In genomic region chr13:63322756-63323155, GRCm38 (mm10) we compare ENCODE assay signal across 15 mouse cellular contexts.
DNase-seq lines count a peak whose midpoint lies in the region; ATAC-seq and TF ChIP-seq lines count a peak whose summit lies in the region.
"Had no signal": no experiment of that assay in that cellular context is flagged by ENCODE, and none has a peak within 500 bp of the region (broad histone marks: within the 10 kb centered on the region; RNA-seq: fewer than 3 reads in every experiment).

No protein-coding gene starts in this region.

- H3K4me3 ChIP-seq in heart, embryonic 10.5 days, result no peak overlapping the region
- no peak overlapping the region for H3K4me3 ChIP-seq in kidney, postnatal 0 days (replicated peaks; ENCODE audit: low read depth, low read length)
- H3K4me3 ChIP-seq in embryonic facial prominence, embryonic 10.5 days, result no peak overlapping the region
- no peak overlapping the region for H3K4me3 ChIP-seq in limb, embryonic 12.5 days (replicated peaks)
- H3K4me3 ChIP-seq in forebrain, postnatal 0 days (ENCODE audit: low read depth, low read length), result no peak overlapping the region
- H3K4me3 ChIP-seq: erythroblast, embryonic 14.5 days; hindbrain, embryonic 15.5 days had no signal

- DNase-seq in heart, embryonic 10.5 days (ENCODE audit: low spot score), result no peak
- DNase-seq in heart, postnatal 36 days, result no peak
- DNase-seq in kidney, postnatal 0 days (ENCODE audit: low spot score), result no peak
- no peak for DNase-seq in kidney, adult 8-10 months
- no peak for DNase-seq in embryonic facial prominence, embryonic 10.5 days (ENCODE audit: low spot score)
- no peak for DNase-seq in forebrain, postnatal 0 days
- DNase-seq: cerebellum, postnatal 10 days; gastrocnemius, postnatal 10 days; kidney, adult 9 months; thymus, postnatal 14 days had no signal

- 88% methylated on average over 6 of the region's 6 CpGs for WGBS in heart, embryonic 10.5 days
- 74% methylated on average over 6 of the region's 6 CpGs for WGBS in kidney, postnatal 0 days
- 86% methylated on average over 6 of the region's 6 CpGs for WGBS in embryonic facial prominence, embryonic 10.5 days
- WGBS in limb, embryonic 12.5 days, result 90% methylated on average over 6 of the region's 6 CpGs
- WGBS in forebrain, postnatal 0 days, result 82% methylated on average over 6 of the region's 6 CpGs

- no peak overlapping the region for H3K9ac ChIP-seq in kidney, postnatal 0 days (ENCODE audit: low read depth, low read length)
- no peak overlapping the region for H3K9ac ChIP-seq in limb, embryonic 12.5 days (replicated peaks)
- H3K9ac ChIP-seq in forebrain, postnatal 0 days, result no peak overlapping the region
- H3K9ac ChIP-seq: hindbrain, embryonic 15.5 days; liver, embryonic 14.5 days had no signal

- no peak overlapping the region for H3K4me2 ChIP-seq in kidney, postnatal 0 days (ENCODE audit: low read length)
- no peak overlapping the region for H3K4me2 ChIP-seq in limb, embryonic 12.5 days
- H3K4me2 ChIP-seq in forebrain, postnatal 0 days (ENCODE audit: low read depth), result no peak overlapping the region
- H3K4me2 ChIP-seq: hindbrain, embryonic 15.5 days had no signal

- 0 out of 2 replicates have a peak overlapping the region, but pooled peaks have one; percentile 42 for H3K27ac ChIP-seq in heart, embryonic 10.5 days
- H3K27ac ChIP-seq in kidney, postnatal 0 days, result 0 out of 2 replicates have a peak overlapping the region, but pooled peaks have one; percentile 1
- peak overlapping the region; percentile 83 for H3K27ac ChIP-seq in embryonic facial prominence, embryonic 10.5 days (replicated peaks)
- H3K27ac ChIP-seq in limb, embryonic 12.5 days, result peak overlapping the region; percentile 87
- no peak overlapping the region for H3K27ac ChIP-seq in forebrain, postnatal 0 days (ENCODE audit: low read depth, low read length)
- H3K27ac ChIP-seq: hindbrain, embryonic 15.5 days; liver, embryonic 14.5 days had no signal

- H3K9me3 ChIP-seq in heart, embryonic 10.5 days, result no peaks in the 10 kb centered on the region
- no peaks in the 10 kb centered on the region for H3K9me3 ChIP-seq in kidney, postnatal 0 days (replicated peaks; ENCODE audit: low read length)
- no peaks in the 10 kb centered on the region for H3K9me3 ChIP-seq in embryonic facial prominence, embryonic 10.5 days
- no peaks in the 10 kb centered on the region for H3K9me3 ChIP-seq in limb, embryonic 12.5 days
- no peaks in the 10 kb centered on the region for H3K9me3 ChIP-seq in forebrain, postnatal 0 days (ENCODE audit: low read length)
- H3K9me3 ChIP-seq: hindbrain, embryonic 15.5 days had no signal

- no peaks in the 10 kb centered on the region for H3K36me3 ChIP-seq in heart, embryonic 10.5 days
- H3K36me3 ChIP-seq in kidney, postnatal 0 days (ENCODE audit: insufficient read depth, low read length), result no peaks in the 10 kb centered on the region
- peaks cover 14% of the 10 kb centered on the region; the same call in 1 of the 2 replicates for H3K36me3 ChIP-seq in embryonic facial prominence, embryonic 10.5 days (replicated peaks)
- H3K36me3 ChIP-seq in limb, embryonic 12.5 days, result peaks cover 6% of the 10 kb centered on the region; the same call in 1 of the 2 replicates
- no peaks in the 10 kb centered on the region for H3K36me3 ChIP-seq in forebrain, postnatal 0 days (ENCODE audit: insufficient read depth)

- peak; percentile 26; the same call in 1 of the 2 replicates for TF ChIP-seq CTCF in kidney, postnatal 0 days (IDR thresholded peaks at IDR 0.05; ENCODE audit: low read depth)
- TF ChIP-seq CTCF in forebrain, postnatal 0 days (IDR thresholded peaks at IDR 0.05; ENCODE audit: low read depth), result no peak

- peaks cover 27% of the 10 kb centered on the region for H3K4me1 ChIP-seq in heart, embryonic 10.5 days
- peaks cover 26% of the 10 kb centered on the region for H3K4me1 ChIP-seq in kidney, postnatal 0 days (replicated peaks; ENCODE audit: insufficient read depth, low read length)
- H3K4me1 ChIP-seq in embryonic facial prominence, embryonic 10.5 days, result peaks cover 54% of the 10 kb centered on the region
- H3K4me1 ChIP-seq in limb, embryonic 12.5 days (replicated peaks), result peaks cover 53% of the 10 kb centered on the region
- no peaks in the 10 kb centered on the region for H3K4me1 ChIP-seq in forebrain, postnatal 0 days (ENCODE audit: insufficient read depth)

- no peaks in the 10 kb centered on the region for H3K27me3 ChIP-seq in heart, embryonic 10.5 days (ENCODE audit: insufficient read depth, poor library complexity, severe bottlenecking)
- H3K27me3 ChIP-seq in kidney, postnatal 0 days (ENCODE audit: insufficient read depth, low read length), result no peaks in the 10 kb centered on the region
- no peaks in the 10 kb centered on the region for H3K27me3 ChIP-seq in embryonic facial prominence, embryonic 10.5 days (replicated peaks; ENCODE audit: low read depth, poor library complexity, severe bottlenecking)
- no peaks in the 10 kb centered on the region for H3K27me3 ChIP-seq in limb, embryonic 12.5 days
- no peaks in the 10 kb centered on the region for H3K27me3 ChIP-seq in forebrain, postnatal 0 days (ENCODE audit: insufficient read depth, low read length)
- H3K27me3 ChIP-seq: hindbrain, embryonic 15.5 days had no signal

- ATAC-seq in kidney, postnatal 0 days (replicated peaks; ENCODE audit: low FRiP score, low read depth), result no peak
- ATAC-seq in limb, embryonic 12.5 days (ENCODE audit: insufficient number of reproducible peaks, insufficient read depth, low FRiP score, low TSS enrichment, low read depth), result no peak
- no peak for ATAC-seq in forebrain, postnatal 0 days
- ATAC-seq: forebrain, embryonic 16.5 days had no signal

- intact Hi-C loops in heart, postnatal 36 days (cut with DNase I), result no loop called here
